Mouse (Mus musculus) heart, postnatal 0 days (tissue): ENCODE data around the gene A530016L24Rik. TPM values are rescaled to one million over a fixed set of nuclear protein-coding genes. Genes with fewer than 3 reads are reported as not detected.

Experiments
- ATAC-seq: fragments of 200-750 bp; cut with Nextera tagmentation; 2 replicates; pipeline ENCODE4 v1.8.0; 2017; ENCODE audit warnings: low read depth, moderate number of reproducible peaks, moderate library complexity; ENCODE audit not compliant: insufficient read depth
- DNase-seq: peaks from one replicate; pipeline ENCODE4 v3.0.0-alpha.2; 2016; ENCODE audit warnings: low spot score
- H3K27ac ChIP-seq: fragments of 300-500 bp; sonication (generic); 2 replicates; pipeline ENCODE4 v1.5.1; 2014; ENCODE audit warnings: low read depth, mild to moderate bottlenecking
- H3K27me3 ChIP-seq: fragments of 300-500 bp; sonication (generic); 2 replicates; pipeline ENCODE4 v1.6.1; 2014; ENCODE audit warnings: low read length, mixed read lengths; ENCODE audit not compliant: control insufficient read depth, insufficient read depth
- H3K36me3 ChIP-seq: fragments of 300-500 bp; sonication (generic); replicated peaks from 2 replicates; pipeline ENCODE4 v1.6.1; 2014; ENCODE audit warnings: low read length, mixed read lengths; ENCODE audit not compliant: control insufficient read depth, insufficient read depth
- H3K4me1 ChIP-seq: fragments of 300-500 bp; sonication (generic); 2 replicates; pipeline ENCODE4 v1.6.1; 2014; ENCODE audit warnings: antibody characterized with exemption; ENCODE audit not compliant: control insufficient read depth, insufficient read depth
- H3K4me2 ChIP-seq: fragments of 300-500 bp; sonication (generic); 2 replicates; pipeline ENCODE4 v1.6.1; 2014; ENCODE audit warnings: low read depth, mild to moderate bottlenecking, low read length, moderate library complexity
- H3K4me3 ChIP-seq: fragments of 300-500 bp; sonication (generic); 2 replicates; pipeline ENCODE4 v1.5.1; 2014; ENCODE audit warnings: low read depth, low read length
- H3K9ac ChIP-seq: fragments of 300-500 bp; sonication (generic); replicated peaks from 2 replicates; pipeline ENCODE4 v1.6.1; 2014; ENCODE audit warnings: low read depth, low read length, mixed read lengths
- H3K9me3 ChIP-seq: fragments of 300-500 bp; sonication (generic); replicated peaks from 2 replicates; pipeline ENCODE4 v1.6.1; 2016; ENCODE audit warnings: low read length; ENCODE audit not compliant: control insufficient read depth
- CTCF ChIP-seq: IDR thresholded peaks from 2 replicates; pipeline ENCODE4 v1.5.1; 2016; ENCODE audit warnings: antibody characterized with exemption, control low read depth, low read depth
- EP300 ChIP-seq: IDR thresholded peaks from 2 replicates; pipeline ENCODE4 v1.6.1; 2016; ENCODE audit warnings: antibody characterized with exemption, low read depth
- WGBS: fragments of 180-500 bp; shearing (Covaris S2); extraction: QIAGEN DNeasy Blood & Tissue Kit; methylation state at CpG from one replicate; pipeline ENCODE4 v1.1.7; 2014; 5-methylcytosine and 5-hydroxymethylcytosine counted together
- polyA plus RNA-seq: library from polyadenylated mRNA; unstranded; fragments of >200 nt; fragmentation: Nextera tagmentation; extraction: Ambion mirVana; gene quantifications from 2 replicates; pipeline ENCODE4 v1.2.1, GENCODE M21; 2015
- total RNA-seq: library from RNA; depleted of rRNA; stranded (reverse); fragments of >200 nt; gene quantifications from 2 replicates; pipeline ENCODE4 v1.2.3, GENCODE M21; 2014; ENCODE audit warnings: low replicate concordance

Gene A530016L24Rik
- total and polyA plus RNA-seq, 2 experiments from 2014 or later: 6.0 to 14.1 TPM

DNA sequence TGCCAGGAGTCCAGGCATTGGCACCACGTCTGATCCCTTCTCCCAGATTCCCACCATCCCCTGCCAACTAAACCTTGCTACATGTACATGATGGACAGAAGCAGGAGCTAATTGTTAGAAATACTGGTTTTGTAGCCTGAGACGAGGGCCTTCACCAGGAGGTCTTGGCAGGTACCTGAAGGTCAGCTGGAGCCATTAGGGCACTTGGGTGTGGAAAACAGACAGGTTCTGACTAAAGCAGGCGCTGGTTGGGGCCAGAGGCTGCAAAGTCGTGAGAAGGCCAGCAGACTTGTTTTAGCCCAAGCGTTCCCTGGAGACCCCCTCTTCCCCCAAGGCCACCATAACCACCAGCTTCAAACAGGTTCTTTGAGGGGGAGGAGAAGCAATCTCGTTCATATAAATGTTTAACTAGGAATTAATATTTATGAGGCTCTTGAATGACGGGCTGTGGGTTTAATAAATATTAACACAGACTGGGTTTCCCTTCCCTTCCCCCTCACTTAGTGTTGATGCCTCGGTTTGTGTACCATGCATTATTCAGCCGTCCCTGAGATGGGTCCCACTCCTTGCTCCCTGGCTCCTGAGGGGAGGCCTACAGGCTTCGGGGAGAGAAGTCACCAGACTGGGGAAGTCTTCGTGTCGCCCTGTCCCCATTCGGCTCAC, 53.1 kb downstream of the A530016L24Rik start:
- no peaks in the 10 kb centered on the region for H3K9me3 ChIP-seq
- H3K27me3 ChIP-seq: no peaks in the 10 kb centered on the region
- TF ChIP-seq CTCF (no peak), EP300 (no peak)
- H3K4me2 ChIP-seq: no peak overlapping the region
- H3K27ac ChIP-seq: no peak overlapping the region
- H3K4me1 ChIP-seq: no peaks in the 10 kb centered on the region
- no peak for ATAC-seq
- H3K9ac ChIP-seq: no peak overlapping the region
- WGBS: 77% methylated on average over 13 of the region's 13 CpGs
- DNase-seq: no peak
- no peak overlapping the region for H3K4me3 ChIP-seq
- H3K36me3 ChIP-seq: no peaks in the 10 kb centered on the region

GRCm38 (mm10) chr12:112542920-112543300, 53.7 kb downstream of the A530016L24Rik start:
- Histone ChIP-seq H3K9me3 (no peaks in the 10 kb centered on the region), H3K27me3 (no peaks in the 10 kb centered on the region), H3K4me1 (no peaks in the 10 kb centered on the region), H3K36me3 (no peaks in the 10 kb centered on the region), H3K4me3 (no peak overlapping the region), H3K27ac (no peak overlapping the region), H3K9ac (no peak overlapping the region), H3K4me2 (no peak overlapping the region)
- 8% methylated on average over 11 of the region's 11 CpGs for WGBS
- peak; percentile 83 for DNase-seq
- TF ChIP-seq EP300 (no peak), CTCF (peak; percentile 97)
- ATAC-seq: peak; percentile 69

- DNase-seq: no peak
- H3K4me2 ChIP-seq: no peak overlapping the region
- WGBS: 69% methylated on average over 9 of the region's 9 CpGs
- TF ChIP-seq CTCF (no peak), EP300 (no peak)
- H3K27ac ChIP-seq: no peak overlapping the region
- ATAC-seq: no peak
- H3K4me3 ChIP-seq: no peak overlapping the region
- H3K4me1 ChIP-seq: no peaks in the 10 kb centered on the region
- no peaks in the 10 kb centered on the region for H3K36me3 ChIP-seq
- no peaks in the 10 kb centered on the region for H3K9me3 ChIP-seq
- H3K9ac ChIP-seq: no peak overlapping the region
- H3K27me3 ChIP-seq: no peaks in the 10 kb centered on the region
These were observed 54.7 kb downstream of the A530016L24Rik start for GRCm38 (mm10) chr12:112543941-112544340.

GRCm38 (mm10) chr12:112544946-112545701, 55.9 kb downstream of the A530016L24Rik start:
- no peak overlapping the region for H3K4me2 ChIP-seq
- H3K9me3 ChIP-seq: no peaks in the 10 kb centered on the region
- no peaks in the 10 kb centered on the region for H3K4me1 ChIP-seq
- H3K27ac ChIP-seq: no peak overlapping the region
- H3K36me3 ChIP-seq: no peaks in the 10 kb centered on the region
- no peak for ATAC-seq
- TF ChIP-seq CTCF: no peak
- no peak for TF ChIP-seq EP300
- no peak overlapping the region for H3K9ac ChIP-seq
- no peak for DNase-seq
- no peaks in the 10 kb centered on the region for H3K27me3 ChIP-seq
- no peak overlapping the region for H3K4me3 ChIP-seq
- WGBS: 33% methylated on average over 12 of the region's 12 CpGs

GRCm38 (mm10) chr12:112546110-112546509, 56.9 kb downstream of the A530016L24Rik start:
- Histone ChIP-seq H3K36me3 (no peaks in the 10 kb centered on the region), H3K4me1 (no peaks in the 10 kb centered on the region), H3K27ac (no peak overlapping the region), H3K4me2 (no peak overlapping the region), H3K9ac (no peak overlapping the region), H3K9me3 (no peaks in the 10 kb centered on the region), H3K4me3 (no peak overlapping the region), H3K27me3 (no peaks in the 10 kb centered on the region)
- DNase-seq: no peak
- ATAC-seq: no peak
- TF ChIP-seq CTCF: no peak
- TF ChIP-seq EP300: no peak
- 94% methylated on average over 8 of the region's 8 CpGs for WGBS
